Comparison of ENCODE assay signal across 8 mouse cellular contexts in genomic region chr7:25305956-25306613, GRCm38 (mm10). TPM values are rescaled to one million over a fixed set of nuclear protein-coding genes. Genes with fewer than 3 reads are reported as not detected.
A peak's percentile ranks its signal among the peaks of the same experiment; 100 is the strongest.
DNase-seq lines count a peak whose midpoint lies in the region; ATAC-seq and TF ChIP-seq lines count a peak whose summit lies in the region.

Gene Tmem145 (plus strand): TSS chr7:25306106.

- peak; percentile 77 for ATAC-seq in forebrain, embryonic 12.5 days (ENCODE audit: low FRiP score)
- no peak for ATAC-seq in liver, embryonic 14.5 days (ENCODE audit: insufficient read depth)
- peak; percentile 77 for ATAC-seq in neural tube, embryonic 14.5 days (ENCODE audit: low read depth)

- no peaks in the 10 kb centered on the region for H3K9me3 ChIP-seq in forebrain, embryonic 12.5 days
- H3K9me3 ChIP-seq in liver, embryonic 14.5 days (ENCODE audit: control insufficient read depth, low read length), result no peaks in the 10 kb centered on the region
- no peaks in the 10 kb centered on the region for H3K9me3 ChIP-seq in neural tube, embryonic 14.5 days (ENCODE audit: control insufficient read depth, low read length)

- H3K27ac ChIP-seq in forebrain, embryonic 12.5 days, result peak within 1 kb of the TSS; percentile 71
- H3K27ac ChIP-seq in kidney, adult 2 months (ENCODE audit: insufficient read depth, low read depth, low read length), result no peak within 1 kb of the TSS
- H3K27ac ChIP-seq in liver, embryonic 14.5 days, result no peak within 1 kb of the TSS
- H3K27ac ChIP-seq in neural tube, embryonic 14.5 days (ENCODE audit: low read depth, low read length), result peak within 1 kb of the TSS; percentile 91

- peak in 1 of 2 experiments; percentile 57 for DNase-seq in left cerebral cortex, adult 18-20 months (ENCODE audit: low spot score in 2 of 2)
- DNase-seq in left cerebral cortex, adult 9 months (ENCODE audit: low spot score in 2 of 2), result no peak
- peak; percentile 74 for DNase-seq in brain, embryonic 14.5 days (ENCODE audit: low read depth)
- DNase-seq in kidney, adult 2 months, result peak; percentile 37
- DNase-seq in liver, embryonic 14.5 days (ENCODE audit: low read depth in 3 of 3, low spot score in 3 of 3), result no peak
- no peak for DNase-seq in testis, postnatal 10 days (ENCODE audit: low spot score)

- TF ChIP-seq POLR2A in brain, embryonic 14.5 days (IDR thresholded peaks at IDR 0.05; ENCODE audit: borderline replicate concordance, extremely low read depth, insufficient read depth, insufficient read length, poor library complexity, severe bottlenecking), result peak; percentile 79
- TF ChIP-seq POLR2A in kidney, adult 2 months (IDR thresholded peaks at IDR 0.05; ENCODE audit: low read depth, low read length), result no peak

- peak within 1 kb of the TSS; percentile 62 for H3K4me3 ChIP-seq in forebrain, embryonic 12.5 days (replicated peaks)
- peak within 1 kb of the TSS; percentile 41; the same call in 1 of the 2 replicates for H3K4me3 ChIP-seq in kidney, adult 2 months (ENCODE audit: insufficient read depth, low read depth, low read length)
- H3K4me3 ChIP-seq in liver, embryonic 14.5 days (ENCODE audit: insufficient read depth in 1 of 2, low read depth in 2 of 2, low read length in 2 of 2), result peak within 1 kb of the TSS; percentile 11 to 44; a peak in 3 of 4 replicates
- peak within 1 kb of the TSS; percentile 76 for H3K4me3 ChIP-seq in neural tube, embryonic 14.5 days (ENCODE audit: low read depth, low read length)

- TF ChIP-seq CTCF in brain, embryonic 14.5 days (IDR thresholded peaks at IDR 0.05; ENCODE audit: borderline replicate concordance, extremely low read depth, insufficient read depth, insufficient read length), result no peak
- no peak for TF ChIP-seq CTCF in kidney, adult 2 months (conservative IDR thresholded peaks at IDR 0.05; ENCODE audit: insufficient read depth, insufficient read length, low read depth, low read length)
- no peak for TF ChIP-seq CTCF in liver, embryonic 14.5 days (IDR thresholded peaks at IDR 0.05; ENCODE audit: low read depth)

- no peak for TF ChIP-seq EP300 in liver, embryonic 14.5 days (IDR thresholded peaks at IDR 0.05; ENCODE audit: low read depth)

- peaks cover 13% of the 10 kb centered on the region for H3K4me1 ChIP-seq in forebrain, embryonic 12.5 days
- H3K4me1 ChIP-seq in kidney, adult 2 months (ENCODE audit: control insufficient read depth, insufficient read depth, low read length), result peaks cover 1% of the 10 kb centered on the region; the same call in 1 of the 2 replicates
- H3K4me1 ChIP-seq in liver, embryonic 14.5 days (replicated peaks; ENCODE audit: control insufficient read depth in 2 of 2, insufficient read depth in 2 of 2, low read length in 1 of 2), result no peaks in the 10 kb centered on the region
- H3K4me1 ChIP-seq in neural tube, embryonic 14.5 days (ENCODE audit: control insufficient read depth, insufficient read depth, low read length), result peaks cover 7% of the 10 kb centered on the region; the same call in 1 of the 2 replicates

- no peaks in the 10 kb centered on the region for H3K36me3 ChIP-seq in forebrain, embryonic 12.5 days (replicated peaks)
- no peaks in the 10 kb centered on the region for H3K36me3 ChIP-seq in kidney, adult 2 months (ENCODE audit: control insufficient read depth, insufficient read depth, low read length)
- no peaks in the 10 kb centered on the region for H3K36me3 ChIP-seq in liver, embryonic 14.5 days (replicated peaks; ENCODE audit: control insufficient read depth, insufficient read depth, low read depth)
- no peaks in the 10 kb centered on the region for H3K36me3 ChIP-seq in neural tube, embryonic 14.5 days (ENCODE audit: control insufficient read depth, insufficient read depth, low read length)

- H3K27me3 ChIP-seq in forebrain, embryonic 12.5 days, result peaks cover 28% of the 10 kb centered on the region
- H3K27me3 ChIP-seq in kidney, adult 2 months (replicated peaks; ENCODE audit: control insufficient read depth, insufficient read depth, low read length), result no peaks in the 10 kb centered on the region
- peaks cover 32% of the 10 kb centered on the region for H3K27me3 ChIP-seq in liver, embryonic 14.5 days (ENCODE audit: control insufficient read depth, insufficient read depth, low read length)
- H3K27me3 ChIP-seq in neural tube, embryonic 14.5 days (ENCODE audit: control insufficient read depth, insufficient read depth, low read length), result no peaks in the 10 kb centered on the region

- peak within 1 kb of the TSS; percentile 69 for H3K9ac ChIP-seq in forebrain, embryonic 12.5 days
- H3K9ac ChIP-seq in liver, embryonic 14.5 days (replicated peaks), result no peak within 1 kb of the TSS
- H3K9ac ChIP-seq in neural tube, embryonic 14.5 days (replicated peaks; ENCODE audit: low read depth, low read length), result peak within 1 kb of the TSS; percentile 93

- under 1% methylated on average over 47 of the region's 47 CpGs for WGBS in forebrain, embryonic 12.5 days
- WGBS in kidney, adult 2 months, result under 1% methylated on average over 47 of the region's 47 CpGs
- WGBS in liver, embryonic 14.5 days (ENCODE audit: insufficient replicate concordance), result 1% methylated on average over 46 of the region's 47 CpGs
- WGBS in neural tube, embryonic 14.5 days, result 0% methylated on average over 47 of the region's 47 CpGs

- H3K4me2 ChIP-seq in forebrain, embryonic 12.5 days, result peak within 1 kb of the TSS; percentile 81
- H3K4me2 ChIP-seq in liver, embryonic 14.5 days (ENCODE audit: low read depth), result peak within 1 kb of the TSS; percentile 49
- peak within 1 kb of the TSS; percentile 83 for H3K4me2 ChIP-seq in neural tube, embryonic 14.5 days (ENCODE audit: low read depth, low read length)

RNA-seq across cellular contexts. Expression of gene Tmem145, which starts in this region (rescaled TPM):
- total RNA-seq in left cerebral cortex, adult 18-20 months (2021), result 10 to 100 TPM; 45.4 to 46.6 TPM
- polyA plus RNA-seq in brain, embryonic 14.5 days (2012; rRNA removed), result 163 and 167 TPM in 2 replicates
- 11.9 and 12.1 TPM in 2 replicates for polyA plus RNA-seq in forebrain, embryonic 12.5 days (2016; fragmentation: Nextera tagmentation; extraction: Ambion mirVana)
- 0.28 and 0.35 TPM in 2 replicates for polyA plus RNA-seq in kidney, adult 2 months (2012; rRNA removed)
- 0.23 TPM in 1 of 2 replicates, not detected in the other for polyA plus RNA-seq in liver, embryonic 14.5 days (2012; rRNA removed)
- not detected in 2 replicates for polyA plus RNA-seq in liver, embryonic 14.5 days (2014; fragmentation: Nextera tagmentation; extraction: Ambion mirVana)
- 70.6 and 94.9 TPM in 2 replicates for polyA plus RNA-seq in neural tube, embryonic 14.5 days (2014; fragmentation: Nextera tagmentation; extraction: Ambion mirVana)

Comparison
In these comparisons a context has a peak if more than half of its experiments do, and no peak if none do; other contexts are left out.
1. Peak in DNase-seq and H3K4me3 ChIP-seq in kidney, adult 2 months; RNA of the gene not detected or under 1 TPM.
2. H3K27ac ChIP-seq: peak in forebrain, embryonic 12.5 days (single experiment) and neural tube, embryonic 14.5 days (single experiment); none in kidney, adult 2 months (single experiment) and liver, embryonic 14.5 days (single experiment).
3. Peak in every context shown above with its lines, with median percentiles within 50 percentile points of each other: H3K4me2 ChIP-seq and H3K4me3 ChIP-seq.